Mouse (Mus musculus) NIH3T3 (cell line): ENCODE results near the gene Mst1.

Source experiments
- DNase-seq: peaks from one replicate; pipeline ENCODE4 v3.0.0-alpha.2; 2012; ENCODE audit warnings: low read depth

Mst1 gene

GRCm38 (mm10) chr9:108056361-108057261 is 23.6 kb upstream of the Mst1 start:
- no peak for DNase-seq

GRCm38 (mm10) chr9:108057262-108057562 is 23.0 kb upstream of the Mst1 start:
- no peak for DNase-seq

- no peak for DNase-seq
Measured at GRCm38 (mm10) chr9:108058291-108058690, 21.9 kb upstream of the Mst1 start.

GRCm38 (mm10) chr9:108062142-108062541 is 18.1 kb upstream of the Mst1 start:
- DNase-seq: no peak

- DNase-seq: no peak
Measured at GRCm38 (mm10) chr9:108063361-108063760, 16.9 kb upstream of the Mst1 start.

GRCm38 (mm10) chr9:108065491-108066011 is 14.7 kb upstream of the Mst1 start:
- peak; percentile 76 for DNase-seq

GRCm38 (mm10) chr9:108067199-108067598 is 13.0 kb upstream of the Mst1 start:
- DNase-seq: no peak

GRCm38 (mm10) chr9:108067900-108068299 is 12.3 kb upstream of the Mst1 start:
- peak; percentile 90 for DNase-seq

GRCm38 (mm10) chr9:108069007-108069406 is 11.2 kb upstream of the Mst1 start:
- no peak for DNase-seq

GRCm38 (mm10) chr9:108069529-108069928 is 10.7 kb upstream of the Mst1 start:
- DNase-seq: no peak

GRCm38 (mm10) chr9:108071801-108072200 is 8.4 kb upstream of the Mst1 start:
- DNase-seq: no peak

- no peak for DNase-seq
Measured at GRCm38 (mm10) chr9:108072481-108072924, 7.7 kb upstream of the Mst1 start.

GRCm38 (mm10) chr9:108073141-108073930 is 6.9 kb upstream of the Mst1 start:
- DNase-seq: no peak

- no peak for DNase-seq
Measured at GRCm38 (mm10) chr9:108082549-108082948, 2.3 kb downstream of the Mst1 start.

GRCm38 (mm10) chr9:108082988-108083431 is 2.8 kb downstream of the Mst1 start, which contains the start of gene Rnf123:
TSS of gene Rnf123 (minus strand) at chr9:108083346.
- no peak for DNase-seq

GRCm38 (mm10) chr9:108083561-108083960 is 3.3 kb downstream of the Mst1 start:
- no peak for DNase-seq

- DNase-seq: no peak
Measured at GRCm38 (mm10) chr9:108085261-108085660, 5.0 kb downstream of the Mst1 start.

- no peak for DNase-seq
Measured at GRCm38 (mm10) chr9:108090611-108091120, 10.4 kb downstream of the Mst1 start.

GRCm38 (mm10) chr9:108093586-108093985 is 13.3 kb downstream of the Mst1 start:
- peak; percentile 40 for DNase-seq

- peak; percentile 92 for DNase-seq
Measured at GRCm38 (mm10) chr9:108094184-108094941, 14.1 kb downstream of the Mst1 start, which contains the start of gene Apeh. TSS of gene Apeh (minus strand) at chr9:108094606.

- DNase-seq: no peak
Measured at GRCm38 (mm10) chr9:108094998-108095411, 14.8 kb downstream of the Mst1 start.

GRCm38 (mm10) chr9:108095518-108095917 is 15.3 kb downstream of the Mst1 start:
- DNase-seq: peak; percentile 86
